Mouse (Mus musculus): ENCODE measurements at regions not wholly inside any gene's neighbourhood (a gene's known extent, or its start where the extent isn't known, plus 50 kb on each side); places are given as distances from the start of the nearest gene placed in this dataset.

- TF ChIP-seq CTCF (IDR thresholded peaks at IDR 0.05; ENCODE audit: low read depth) (no peak), EP300 (IDR thresholded peaks at IDR 0.05; ENCODE audit: low read depth) (no peak)
Measured at GRCm38 (mm10) chr1:125263684-125264083, 171.8 kb downstream of the Actr3 start.
